Mouse (Mus musculus): Measurements from ENCODE around the gene Hecw1.

DNA sequence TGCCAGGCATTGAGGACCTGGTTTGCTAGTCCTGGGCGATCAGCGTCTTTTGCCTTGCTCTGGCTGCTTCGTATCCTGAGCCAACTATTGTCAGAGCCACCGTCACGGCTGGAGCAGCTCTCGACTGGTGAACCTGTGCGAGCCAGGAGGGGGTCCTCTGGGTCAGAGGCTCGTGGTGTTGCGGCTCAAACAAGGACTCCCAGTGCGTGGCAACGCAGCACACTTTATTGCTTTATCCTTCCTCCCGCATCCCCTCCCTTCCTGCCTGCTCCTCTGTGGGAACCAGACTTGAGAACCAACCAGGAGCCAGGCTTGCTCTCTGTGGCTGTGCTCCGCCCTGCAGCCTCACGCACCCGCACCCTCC lies at the start of gene Hecw1:
- TF ChIP-seq POLR2A (IDR thresholded peaks at IDR 0.05; ENCODE audit: low read depth, low read length) (no peak), CTCF (IDR thresholded peaks at IDR 0.05; ENCODE audit: extremely low read depth, insufficient read length, insufficient replicate concordance, low read depth, low read length) (no peak)
